Mouse (Mus musculus) CH12.LX (cell line): ENCODE measurements at regions not wholly inside any gene's neighbourhood (a gene's known extent, or its start where the extent isn't known, plus 50 kb on each side); places are given as distances from the start of the nearest gene placed in this dataset.

ENCODE experiments used
- DNase-seq: peaks from one replicate; pipeline ENCODE4 v3.0.0-alpha.2; 2013; ENCODE audit errors: extremely low read depth
- H3K27ac ChIP-seq: 2 replicates; pipeline ENCODE4 v1.5.1; 2012; ENCODE audit warnings: low read depth, mild to moderate bottlenecking, control low read depth, moderate library complexity; ENCODE audit not compliant: insufficient read depth
- H3K27me3 ChIP-seq: replicated peaks from 2 replicates; pipeline ENCODE3; 2012; ENCODE audit warnings: inconsistent platforms
- H3K36me3 ChIP-seq, 2 experiments: replicated peaks in 1 of 2; 2 replicates each; pipeline versions ENCODE3 to v1.6.1; 2012; ENCODE audit warnings: inconsistent platforms in 1 of 2, low read length in 1 of 2, mild to moderate bottlenecking in 1 of 2, mixed read lengths in 1 of 2, moderate library complexity in 1 of 2; ENCODE audit not compliant: control insufficient read depth in 1 of 2, insufficient read depth in 1 of 2
- H3K4me1 ChIP-seq, 2 experiments: 2 replicates each; pipeline ENCODE4 v1.6.1; 2012; ENCODE audit warnings: inconsistent platforms in 1 of 2, moderate library complexity in 1 of 2; ENCODE audit not compliant: insufficient read depth in 2 of 2, control insufficient read depth in 1 of 2
- H3K4me2 ChIP-seq: 2 replicates; pipeline ENCODE4 v1.6.1; 2012; ENCODE audit warnings: low read depth, mild to moderate bottlenecking, control low read depth; ENCODE audit not compliant: poor library complexity, insufficient read depth, severe bottlenecking
- H3K4me3 ChIP-seq, 3 experiments: fragments of 150-350 bp in 1 of 3; sonication (generic) in 1 of 3; replicated peaks in 1 of 3; 2 replicates each; pipeline versions ENCODE3 to v1.5.1; 2011 to 2012; ENCODE audit warnings: low read depth in 2 of 3, low read length in 2 of 3, mild to moderate bottlenecking in 2 of 3, moderate library complexity in 2 of 3, control low read depth in 1 of 3, improper control_type of control experiment in 1 of 3, inconsistent platforms in 1 of 3, mixed read lengths in 1 of 3; ENCODE audit not compliant: poor library complexity in 1 of 3
- H3K79me2 ChIP-seq: replicated peaks from 2 replicates; pipeline ENCODE4 v1.6.1; 2012; ENCODE audit warnings: mild to moderate bottlenecking, moderate library complexity; ENCODE audit not compliant: control insufficient read depth, poor library complexity, insufficient read depth, severe bottlenecking; ENCODE audit errors: extremely low read depth
- H3K9ac ChIP-seq: 2 replicates; pipeline ENCODE4 v1.6.1; 2012; ENCODE audit warnings: low read depth, mild to moderate bottlenecking, control low read depth, moderate library complexity; ENCODE audit not compliant: insufficient read depth
- H3K9me3 ChIP-seq: replicated peaks from 2 replicates; pipeline ENCODE3; 2012; ENCODE audit warnings: low read length, inconsistent platforms, mixed read lengths
- BHLHE40 ChIP-seq: IDR thresholded peaks from 2 replicates; pipeline ENCODE4 v1.6.1; 2011; ENCODE audit warnings: mild to moderate bottlenecking, low read depth, low read length, improper control_type of control experiment
- CTCF ChIP-seq, 2 experiments: IDR thresholded peaks in 1 of 2; conservative IDR thresholded peaks in 1 of 2; 2 replicates each; pipeline ENCODE4 v1.5.1; 2011 to 2012; ENCODE audit warnings: low read depth in 2 of 2, low read length in 2 of 2, improper control_type of control experiment in 1 of 2, inconsistent platforms in 1 of 2, mild to moderate bottlenecking in 1 of 2, moderate library complexity in 1 of 2
- HCFC1 ChIP-seq: IDR thresholded peaks from 2 replicates; pipeline ENCODE4 v1.6.1; 2012; ENCODE audit warnings: low read depth, mild to moderate bottlenecking, inconsistent platforms, low read length, improper control_type of control experiment
- IRF4 ChIP-seq: IDR thresholded peaks from 2 replicates; pipeline ENCODE4 v1.6.1; 2014; ENCODE audit warnings: low read depth, mild to moderate bottlenecking, inconsistent platforms, low read length, improper control_type of control experiment
- JUND ChIP-seq: conservative IDR thresholded peaks from 2 replicates; pipeline ENCODE4 v1.6.1; 2011; ENCODE audit warnings: low read depth, low read length, improper control_type of control experiment
- MAX ChIP-seq: IDR thresholded peaks from 2 replicates; pipeline ENCODE4 v1.6.1; 2011; ENCODE audit warnings: low read length, improper control_type of control experiment
- POLR2A ChIP-seq: IDR thresholded peaks from 2 replicates; pipeline ENCODE4 v1.6.1; 2011; ENCODE audit warnings: low read depth, mild to moderate bottlenecking, improper control_type of control experiment, low read length
- POLR2AphosphoS2 ChIP-seq: IDR thresholded peaks from 2 replicates; pipeline ENCODE4 v1.6.1; 2011; ENCODE audit warnings: low read depth, low read length, improper control_type of control experiment
- RAD21 ChIP-seq: IDR thresholded peaks from 2 replicates; pipeline ENCODE4 v1.6.1; 2011; ENCODE audit warnings: low read depth, mild to moderate bottlenecking, low read length, improper control_type of control experiment, moderate library complexity
- USF1 ChIP-seq: IDR thresholded peaks from 2 replicates; pipeline ENCODE4 v1.6.1; 2014; ENCODE audit warnings: low read depth, mild to moderate bottlenecking, inconsistent platforms, low read length, improper control_type of control experiment
- USF2 ChIP-seq: conservative IDR thresholded peaks from 2 replicates; pipeline ENCODE4 v1.6.1; 2011; ENCODE audit warnings: low read depth, low read length, improper control_type of control experiment
- ZMIZ1 ChIP-seq: IDR thresholded peaks from 2 replicates; pipeline ENCODE4 v1.6.1; 2012; ENCODE audit warnings: low read depth, mild to moderate bottlenecking, inconsistent platforms, low read length, improper control_type of control experiment
- dilution Hi-C: fragments of 300-500 bp; cut with MboI; formaldehyde crosslinking; loops from 2 replicates; pipeline ENCODE4 v1.14.3; 2020; ENCODE audit warnings: low sequenced_read_pairs; ENCODE audit not compliant: extremely low pct_unique_long_range_greater_than_20kb, extremely low pct_ligation_motif_present
- in situ Hi-C: fragments of 300-500 bp; cut with MboI; formaldehyde crosslinking; loops from 3 replicates; pipeline ENCODE4 v1.14.3; 2019; ENCODE audit warnings: low sequenced_read_pairs, low pct_ligation_motif_present, low pct_unique_long_range_greater_than_20kb, mixed read lengths

DNA sequence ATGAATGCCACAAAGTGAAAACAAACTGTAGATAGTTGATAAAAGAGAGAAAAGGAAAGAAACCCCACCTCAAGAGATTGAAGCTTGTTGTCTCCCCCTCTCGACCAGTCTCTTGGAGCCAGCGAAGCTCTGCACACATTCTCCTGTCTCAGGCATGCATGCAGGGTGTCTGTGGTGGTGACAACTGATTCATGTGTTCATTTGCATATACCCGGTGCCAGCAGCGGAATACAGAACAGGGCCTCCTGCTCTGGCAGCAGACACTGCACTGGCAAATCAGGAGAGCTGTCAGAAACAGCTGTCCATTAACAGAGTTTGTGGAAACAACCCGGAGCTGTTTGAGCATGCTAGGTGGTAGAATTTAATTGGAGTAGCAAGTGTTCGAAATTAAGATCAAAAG is 468.8 kb upstream of the Arrdc4 start:
- H3K4me1 ChIP-seq = no peaks in the 10 kb centered on the region
- TF ChIP-seq JUND = no peak
- TF ChIP-seq USF1 = no peak
- TF ChIP-seq ZMIZ1 = no peak
- TF ChIP-seq POLR2A = no peak
- no peak for TF ChIP-seq RAD21
- no peak for TF ChIP-seq BHLHE40
- no peak for TF ChIP-seq HCFC1
- no peak for TF ChIP-seq MAX
- TF ChIP-seq IRF4 = no peak
- no peak for TF ChIP-seq USF2
- no peak for TF ChIP-seq POLR2AphosphoS2
- no peak for TF ChIP-seq CTCF (conservative IDR thresholded peaks at IDR 0.05 in 1 of 2, IDR thresholded peaks at IDR 0.05 in 1 of 2; ENCODE audit: low read depth in 2 of 2, low read length in 2 of 2)
- H3K79me2 ChIP-seq = no peaks in the 10 kb centered on the region
- no peaks in the 10 kb centered on the region for H3K36me3 ChIP-seq
- peaks cover 30% of the 10 kb centered on the region for H3K9me3 ChIP-seq
- H3K4me2 ChIP-seq = no peak overlapping the region
- H3K27me3 ChIP-seq = no peaks in the 10 kb centered on the region
- no peak overlapping the region for H3K4me3 ChIP-seq
- no peak for DNase-seq
- dilution Hi-C loops (no loop called here), in situ Hi-C loops (no loop called here)
- no peak overlapping the region for H3K27ac ChIP-seq
- H3K9ac ChIP-seq = no peak overlapping the region
